Mouse (Mus musculus): ENCODE results near the gene Tcp11l2. TPM values are rescaled to one million over a fixed set of nuclear protein-coding genes. Genes with fewer than 3 reads are reported as not detected.

Tcp11l2 gene
- polyA plus RNA-seq, 1 experiment, result 97.0 TPM

DNA sequence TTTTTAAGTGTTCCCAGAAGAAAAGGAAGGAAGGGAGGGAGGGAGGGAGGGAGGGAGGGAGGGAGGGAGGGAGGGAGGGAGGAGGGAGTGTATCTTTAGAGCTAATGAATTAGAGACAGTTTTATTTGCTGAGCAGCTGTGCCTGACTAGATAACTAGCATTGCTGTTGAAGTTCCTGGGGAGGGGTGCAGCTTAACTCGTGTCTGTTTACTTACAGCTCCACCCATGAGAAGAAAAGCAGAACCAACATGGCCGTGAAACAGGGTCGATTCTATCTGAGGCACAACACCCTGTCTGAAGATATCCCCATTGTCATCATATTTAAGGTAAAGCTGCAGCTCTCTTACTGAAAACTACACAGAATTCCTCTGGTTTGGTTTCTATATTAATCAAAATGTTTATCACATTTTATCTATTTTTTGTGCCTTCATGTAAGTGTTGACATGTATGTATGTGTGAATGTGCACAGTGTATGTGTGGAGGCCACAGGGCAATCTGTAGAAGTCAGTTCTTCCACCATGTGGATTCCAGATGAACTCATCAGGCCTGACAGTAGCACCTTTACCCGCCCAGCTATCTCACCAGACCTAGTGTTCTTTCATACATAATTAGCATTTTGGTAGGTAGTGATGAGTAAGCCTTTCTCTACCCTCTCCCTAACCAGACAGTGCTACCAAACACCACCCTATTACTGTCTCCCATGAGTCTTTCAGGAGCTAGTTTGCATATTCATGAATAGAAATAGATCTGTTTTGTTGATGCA lies 63.3 kb downstream of the Tcp11l2 start:
- 56% methylated on average over 4 of the region's 4 CpGs for WGBS
- no peak for TF ChIP-seq CTCF (IDR thresholded peaks at IDR 0.05; ENCODE audit: insufficient read depth, low read length)
- no peak for DNase-seq
- Histone ChIP-seq H3K4me3 (replicated peaks; ENCODE audit: extremely low read depth, low read depth, low read length) (no peak overlapping the region), H3K4me1 (ENCODE audit: control insufficient read depth, insufficient read depth, low read length) (no peaks in the 10 kb centered on the region)

GRCm38 (mm10) chr10:84640861-84641260 lies 64.4 kb downstream of the Tcp11l2 start:
- TF ChIP-seq CTCF (IDR thresholded peaks at IDR 0.05; ENCODE audit: insufficient read depth, low read length), result no peak
- no peak for TF ChIP-seq POLR2A (IDR thresholded peaks at IDR 0.05; ENCODE audit: borderline replicate concordance, extremely low read depth, low read depth, low read length)
- 84% methylated on average over 7 of the region's 7 CpGs for WGBS
- Histone ChIP-seq H3K4me3 (replicated peaks; ENCODE audit: extremely low read depth, low read depth, low read length) (no peak overlapping the region), H3K4me1 (ENCODE audit: control insufficient read depth, insufficient read depth, low read length) (peaks cover under 1% of the 10 kb centered on the region; the same call in 1 of the 2 replicates)
- DNase-seq, result no peak

DNA sequence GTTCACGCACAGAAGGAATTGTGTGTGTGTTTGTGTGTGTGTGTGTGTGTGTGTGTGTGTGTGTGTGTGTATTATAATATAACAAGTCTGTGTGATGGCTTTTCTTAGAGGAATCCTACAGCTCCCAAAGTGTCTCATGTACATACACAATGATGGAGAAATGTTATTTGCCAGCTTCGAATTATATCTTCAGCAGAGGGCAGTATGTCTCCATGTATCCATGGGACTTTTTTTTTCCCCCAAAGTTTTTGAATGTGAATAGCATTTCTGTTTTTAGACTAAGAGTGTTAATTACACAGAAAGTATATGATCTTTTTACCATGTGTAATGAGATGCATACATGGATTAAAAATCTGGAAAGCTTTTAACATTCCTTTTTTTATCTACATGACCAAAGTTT lies 65.2 kb downstream of the Tcp11l2 start:
- H3K4me3 ChIP-seq (replicated peaks; ENCODE audit: extremely low read depth, low read depth, low read length), result no peak overlapping the region
- WGBS, result 61% methylated on average over 2 of the region's 2 CpGs
- DNase-seq, result no peak
- H3K4me1 ChIP-seq (ENCODE audit: control insufficient read depth, insufficient read depth, low read length), result peaks cover 7% of the 10 kb centered on the region
- no peak for TF ChIP-seq POLR2A (IDR thresholded peaks at IDR 0.05; ENCODE audit: borderline replicate concordance, extremely low read depth, low read depth, low read length)
- peak; percentile 21; the same call in 1 of the 2 replicates for TF ChIP-seq CTCF (IDR thresholded peaks at IDR 0.05; ENCODE audit: insufficient read depth, low read length)

DNA sequence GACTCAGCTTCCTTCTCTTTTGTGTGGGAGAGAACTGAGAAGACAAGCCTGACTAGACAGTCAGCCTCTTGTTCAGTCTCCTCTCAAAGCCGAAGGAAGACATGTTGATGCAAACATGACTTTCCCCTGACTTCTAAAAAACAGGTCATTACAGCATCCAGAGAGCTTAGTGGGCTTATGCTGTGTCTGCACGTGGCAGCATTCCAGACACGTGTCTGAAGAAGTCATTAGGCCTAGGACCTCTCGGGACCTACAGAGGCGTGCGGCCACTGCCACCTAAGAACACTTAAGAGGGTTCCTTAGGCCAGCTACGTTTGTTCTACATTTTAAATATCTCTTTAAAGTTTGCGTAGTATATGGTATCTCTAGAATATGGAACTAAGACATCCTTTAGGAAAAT lies 69.5 kb downstream of the Tcp11l2 start:
- no peak overlapping the region for H3K4me3 ChIP-seq (replicated peaks; ENCODE audit: extremely low read depth, low read depth, low read length)
- TF ChIP-seq CTCF (IDR thresholded peaks at IDR 0.05; ENCODE audit: insufficient read depth, low read length), result no peak
- TF ChIP-seq POLR2A (IDR thresholded peaks at IDR 0.05; ENCODE audit: borderline replicate concordance, extremely low read depth, low read depth, low read length), result no peak
- WGBS, result 65% methylated on average over 8 of the region's 8 CpGs
- DNase-seq, result no peak
- peaks cover 8% of the 10 kb centered on the region for H3K4me1 ChIP-seq (ENCODE audit: control insufficient read depth, insufficient read depth, low read length)

GRCm38 (mm10) chr10:84646506-84647102 lies 70.2 kb downstream of the Tcp11l2 start:
- H3K4me3 ChIP-seq (replicated peaks; ENCODE audit: extremely low read depth, low read depth, low read length), result peak overlapping the region; percentile 32
- 43% methylated on average over 12 of the region's 12 CpGs for WGBS
- H3K4me1 ChIP-seq (ENCODE audit: control insufficient read depth, insufficient read depth, low read length), result peaks cover 8% of the 10 kb centered on the region
- DNase-seq, result peak; percentile 48
- TF ChIP-seq CTCF (IDR thresholded peaks at IDR 0.05; ENCODE audit: insufficient read depth, low read length) (no peak), POLR2A (IDR thresholded peaks at IDR 0.05; ENCODE audit: borderline replicate concordance, extremely low read depth, low read depth, low read length) (no peak)

DNA sequence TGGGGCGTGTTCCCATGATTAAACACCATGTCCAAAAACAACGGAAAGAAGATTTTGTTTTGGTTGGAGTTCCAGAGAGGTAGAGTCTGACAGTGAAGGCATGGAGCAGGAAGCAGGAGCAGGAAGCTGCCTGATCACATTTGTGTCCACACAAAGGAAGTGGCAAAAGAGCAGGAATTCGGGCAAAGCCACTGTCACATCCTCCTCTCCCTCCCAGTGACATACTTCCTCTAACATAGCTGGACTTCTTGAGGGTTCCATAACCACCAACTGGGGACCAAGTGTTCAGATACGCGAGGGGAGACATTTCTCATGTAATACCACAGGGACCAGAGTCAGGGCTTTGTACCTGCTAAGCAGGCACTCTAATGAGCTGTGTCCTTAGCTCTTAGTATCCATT lies 70.8 kb downstream of the Tcp11l2 start:
- 65% methylated on average over 5 of the region's 5 CpGs for whole genome bisulfite sequencing
- DNase-seq, result no peak
- peaks cover 8% of the 10 kb centered on the region for H3K4me1 ChIP-seq (ENCODE audit: control insufficient read depth, insufficient read depth, low read length)
- H3K4me3 ChIP-seq (replicated peaks; ENCODE audit: extremely low read depth, low read depth, low read length), result no peak overlapping the region
- no peak for TF ChIP-seq POLR2A (IDR thresholded peaks at IDR 0.05; ENCODE audit: borderline replicate concordance, extremely low read depth, low read depth, low read length)
- no peak for TF ChIP-seq CTCF (IDR thresholded peaks at IDR 0.05; ENCODE audit: insufficient read depth, low read length)

DNA sequence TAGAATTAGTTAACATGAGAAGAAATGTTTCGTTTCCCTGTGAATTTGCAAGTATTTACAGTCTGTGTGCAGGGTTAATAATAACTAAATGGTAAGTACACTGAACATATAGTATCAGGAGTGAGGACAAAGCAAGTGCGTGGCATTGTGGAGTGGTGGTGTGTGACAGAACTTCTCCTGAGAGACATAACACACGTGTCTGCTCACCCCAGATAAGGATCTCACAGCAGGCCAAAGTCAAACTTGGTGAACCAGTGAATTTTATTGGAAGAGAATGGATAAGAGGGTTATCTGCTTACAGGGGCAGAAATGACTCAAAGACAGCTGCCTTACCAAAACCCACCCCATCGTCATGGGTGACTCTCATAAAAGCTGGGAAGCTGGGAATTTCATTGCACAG lies 72.5 kb downstream of the Tcp11l2 start:
- no peak for DNase-seq
- TF ChIP-seq CTCF (IDR thresholded peaks at IDR 0.05; ENCODE audit: insufficient read depth, low read length), result no peak
- TF ChIP-seq POLR2A (IDR thresholded peaks at IDR 0.05; ENCODE audit: borderline replicate concordance, extremely low read depth, low read depth, low read length), result no peak
- 84% methylated on average over 4 of the region's 4 CpGs for WGBS
- Histone ChIP-seq H3K4me3 (replicated peaks; ENCODE audit: extremely low read depth, low read depth, low read length) (no peak overlapping the region), H3K4me1 (ENCODE audit: control insufficient read depth, insufficient read depth, low read length) (peaks cover 8% of the 10 kb centered on the region)

GRCm38 (mm10) chr10:84654029-84654428 lies 77.6 kb downstream of the Tcp11l2 start:
- TF ChIP-seq POLR2A (IDR thresholded peaks at IDR 0.05; ENCODE audit: borderline replicate concordance, extremely low read depth, low read depth, low read length) (no peak), CTCF (IDR thresholded peaks at IDR 0.05; ENCODE audit: insufficient read depth, low read length) (no peak)
- 84% methylated on average over 4 of the region's 4 CpGs for WGBS
- H3K4me3 ChIP-seq (replicated peaks; ENCODE audit: extremely low read depth, low read depth, low read length), result no peak overlapping the region
- no peak for DNase-seq
- peaks cover 10% of the 10 kb centered on the region for H3K4me1 ChIP-seq (ENCODE audit: control insufficient read depth, insufficient read depth, low read length)

DNA sequence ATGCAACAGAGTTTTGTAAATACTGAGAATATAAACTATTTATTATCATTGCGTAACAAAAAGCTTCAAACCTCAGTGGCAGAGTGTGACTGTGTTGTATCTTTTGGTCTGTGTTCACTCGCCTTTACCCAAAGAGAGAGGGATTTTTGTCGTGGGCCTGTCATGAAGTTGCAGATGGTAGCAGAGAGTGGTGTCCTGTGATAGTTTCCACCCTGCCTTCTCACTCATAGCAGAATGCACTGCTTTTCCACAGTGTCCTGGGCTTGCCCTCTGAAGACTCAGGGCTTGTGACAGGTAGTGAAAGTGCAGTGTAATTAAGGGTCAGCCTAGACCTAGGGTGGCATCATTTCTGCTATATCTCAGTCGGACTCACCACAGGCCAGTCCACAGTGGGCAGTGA lies 78.3 kb downstream of the Tcp11l2 start:
- Histone ChIP-seq H3K4me3 (replicated peaks; ENCODE audit: extremely low read depth, low read depth, low read length) (no peak overlapping the region), H3K4me1 (ENCODE audit: control insufficient read depth, insufficient read depth, low read length) (peaks cover 10% of the 10 kb centered on the region)
- no peak for TF ChIP-seq POLR2A (IDR thresholded peaks at IDR 0.05; ENCODE audit: borderline replicate concordance, extremely low read depth, low read depth, low read length)
- no peak for TF ChIP-seq CTCF (IDR thresholded peaks at IDR 0.05; ENCODE audit: insufficient read depth, low read length)
- DNase-seq, result no peak
- WGBS, result 87% methylated on average over 4 of the region's 4 CpGs

- TF ChIP-seq CTCF (IDR thresholded peaks at IDR 0.05; ENCODE audit: insufficient read depth, low read length), result no peak
- no peak for TF ChIP-seq POLR2A (IDR thresholded peaks at IDR 0.05; ENCODE audit: borderline replicate concordance, extremely low read depth, low read depth, low read length)
- Histone ChIP-seq H3K4me1 (ENCODE audit: control insufficient read depth, insufficient read depth, low read length) (peaks cover 10% of the 10 kb centered on the region), H3K4me3 (replicated peaks; ENCODE audit: extremely low read depth, low read depth, low read length) (no peak overlapping the region)
- WGBS, result 61% methylated on average over 4 of the region's 4 CpGs
- peak; percentile 37 for DNase-seq
Measured at GRCm38 (mm10) chr10:84656618-84657017, 80.2 kb downstream of the Tcp11l2 start.

All from lung, adult 2 months (tissue).